Mouse (Mus musculus) erythroid progenitor cell, adult 5-6 weeks (primary cell): ENCODE data around the gene App. TPM values are rescaled to one million over a fixed set of nuclear protein-coding genes. Genes with fewer than 3 reads are reported as not detected.

Experiments used
- ATAC-seq: replicated peaks from 2 replicates; pipeline ENCODE4 v1.8.0; 2016; ENCODE audit warnings: moderate number of reproducible peaks, mild to moderate bottlenecking, moderate TSS enrichment, inconsistent platforms; ENCODE audit not compliant: poor library complexity, low FRiP score, severe bottlenecking
- total RNA-seq, 2 experiments: library from RNA; stranded (forward) in 1 of 2; stranded (reverse) in 1 of 2; fragments of 150-400 nt in 1 of 2; fragments of 186-747, 209-891 nt in 1 of 2; gene quantifications; 2 replicates each; pipeline versions ENCODE4 v1.2.3 to v1.2.4; 2015 to 2017; ENCODE audit warnings: low replicate concordance in 2 of 2

App gene
- total RNA-seq, 2 experiments from 2014 or later, result 14.3 to 25.6 TPM

- no peak for ATAC-seq
Observed at GRCm38 (mm10) chr16:84931024-84931423, 242.5 kb downstream of the App start.

DNA sequence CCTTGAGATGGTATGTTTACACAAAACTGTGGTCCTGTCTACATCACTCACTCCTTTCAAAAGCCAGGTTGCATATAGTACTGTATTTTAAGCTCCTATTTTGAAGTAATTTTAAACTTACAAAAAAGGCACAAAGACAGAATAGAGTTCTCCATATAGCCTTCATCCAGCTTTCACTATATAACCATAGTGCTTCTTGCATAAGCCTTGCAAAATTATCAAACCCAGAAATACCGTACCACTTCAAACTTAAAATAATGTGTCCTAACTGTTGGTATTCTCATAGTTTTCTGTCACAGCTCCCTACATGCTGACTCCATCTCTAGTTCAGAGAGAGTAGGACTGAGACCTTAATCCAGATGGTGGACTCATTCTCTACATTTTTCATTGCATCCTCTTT, 245.7 kb downstream of the App start:
- ATAC-seq, result no peak

DNA sequence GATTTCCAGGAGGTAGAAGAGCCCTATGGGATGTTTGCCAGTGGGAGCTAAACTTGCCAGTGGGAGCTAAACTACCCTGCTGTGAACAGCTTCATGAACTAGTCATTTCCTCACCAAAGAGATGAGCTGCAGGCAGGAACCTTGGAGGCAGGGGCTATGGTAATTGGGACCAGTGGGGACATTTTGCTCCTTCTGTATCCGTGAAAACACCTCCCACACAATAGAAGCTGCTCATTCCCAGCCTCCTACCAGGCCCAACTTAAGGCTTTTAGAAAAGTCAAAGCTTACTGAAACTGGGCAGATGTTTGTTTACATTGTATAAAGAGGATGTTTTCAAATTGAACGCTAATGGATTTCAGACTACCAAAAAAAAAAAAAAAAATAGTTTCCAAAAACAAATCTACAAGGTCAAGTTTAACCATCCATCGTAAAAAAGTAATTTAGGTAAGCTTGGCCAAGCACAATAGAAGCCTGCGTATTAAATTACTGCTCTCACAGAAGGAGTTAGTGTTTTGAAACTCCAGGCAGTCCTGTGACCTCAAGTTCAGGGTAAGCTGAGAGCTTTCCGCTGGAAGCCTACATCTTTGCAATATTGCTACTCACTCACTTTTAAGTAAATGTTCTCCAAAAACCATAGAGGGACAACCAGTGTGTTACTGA, 253.8 kb downstream of the App start:
- ATAC-seq, result no peak

GRCm38 (mm10) chr16:84919087-84919486, 254.5 kb downstream of the App start:
- no peak for ATAC-seq

GRCm38 (mm10) chr16:84916772-84917171, 256.8 kb downstream of the App start:
- no peak for ATAC-seq

DNA sequence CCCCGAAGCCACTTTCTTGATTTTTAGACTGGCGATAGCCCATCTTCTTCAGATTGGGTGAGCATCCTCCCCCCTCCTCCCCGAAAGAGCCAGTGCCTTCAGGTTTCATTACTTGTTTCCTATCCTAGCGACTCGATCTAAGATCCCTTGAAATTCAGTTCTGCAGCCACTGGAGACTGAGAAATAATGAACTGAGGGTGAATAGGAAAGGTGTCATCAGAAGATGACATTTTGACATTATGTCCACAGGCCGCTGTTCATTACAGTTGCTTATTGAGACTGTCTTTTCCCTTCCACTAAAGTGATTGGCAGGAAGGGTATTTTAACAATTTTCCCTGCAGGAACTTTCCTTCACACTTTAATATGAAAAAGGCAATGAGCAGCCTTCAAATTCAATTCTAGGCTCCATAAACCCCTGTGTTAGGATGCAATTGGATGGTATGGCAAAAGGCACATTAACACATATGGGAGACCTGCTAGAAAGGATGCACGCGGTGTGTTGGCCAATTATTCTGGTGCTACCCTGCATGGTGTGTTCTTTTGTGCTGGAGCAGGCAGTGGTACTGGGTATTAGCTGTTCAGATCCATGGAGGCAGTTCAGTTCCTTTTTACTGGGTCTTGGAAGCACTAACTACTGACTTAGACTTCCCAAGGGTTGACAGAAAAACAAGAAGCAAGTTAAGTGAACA, 261.9 kb downstream of the App start:
- no peak for ATAC-seq

GRCm38 (mm10) chr16:84902995-84903394, 270.6 kb downstream of the App start:
- no peak for ATAC-seq
